Mouse (Mus musculus) layer of hippocampus, adult 6 months (tissue): Measurements from ENCODE around the gene Utp14b. TPM values are rescaled to one million over a fixed set of nuclear protein-coding genes. Genes with fewer than 3 reads are reported as not detected.

ENCODE experiments used
- long read RNA-seq, 2 experiments: library from polyadenylated mRNA; unstranded; transcript quantifications; one replicate each; pipeline ENCODE4 v2.0.0; 2019 to 2020
- polyA plus RNA-seq: library from polyadenylated mRNA; unstranded; fragments of <200 nt; fragmentation: Nextera tagmentation; gene quantifications from 2 replicates; pipeline ENCODE4 v1.2.3, GENCODE M21; 2021

Gene Utp14b
- 1.9 and 2.0 TPM in 2 replicates for polyA plus RNA-seq
- long read RNA-seq, experiment 1, full-length matches to known transcripts, result 1 of 1 reads
- long read RNA-seq, experiment 1, partial matches to known transcripts, result 0 of 1 reads
- long read RNA-seq, experiment 1, other reads (novel, unspliced or antisense), result 0 of 1 reads
- long read RNA-seq, experiment 2, full-length matches to known transcripts, result 9 of 13 reads
- long read RNA-seq, experiment 2, partial matches to known transcripts, result 1 of 13 reads
- long read RNA-seq, experiment 2, other reads (novel, unspliced or antisense), result 3 of 13 reads

GRCm38 (mm10) chr1:78657671-78658440 is at the start of gene Utp14b, which contains the start of gene Acsl3:
Gene Utp14b (plus strand): TSS chr1:78658038.
Gene Acsl3 (plus strand): TSS chr1:78657825.

Other genes with a start within 250 kb of the Utp14b start
- gene Farsb, start 169.1 kb upstream of the Utp14b start, polyA plus RNA-seq, result 76.2 and 84.0 TPM in 2 replicates
- 2.0 and 2.7 TPM in 2 replicates for gene Mogat1, start 147.0 kb upstream of the Utp14b start, polyA plus RNA-seq
- 0.21 and 0.24 TPM in 2 replicates for gene BC035947, start 145.9 kb upstream of the Utp14b start, polyA plus RNA-seq
- gene Acsl3, start 213 bp upstream of the Utp14b start, polyA plus RNA-seq, result 69.3 and 73.3 TPM in 2 replicates
- 0.23 and 0.29 TPM in 2 replicates for gene Kcne4, start 158.7 kb downstream of the Utp14b start, polyA plus RNA-seq